23 mouse cellular contexts compared by ENCODE assay signal in the genomic region with DNA sequence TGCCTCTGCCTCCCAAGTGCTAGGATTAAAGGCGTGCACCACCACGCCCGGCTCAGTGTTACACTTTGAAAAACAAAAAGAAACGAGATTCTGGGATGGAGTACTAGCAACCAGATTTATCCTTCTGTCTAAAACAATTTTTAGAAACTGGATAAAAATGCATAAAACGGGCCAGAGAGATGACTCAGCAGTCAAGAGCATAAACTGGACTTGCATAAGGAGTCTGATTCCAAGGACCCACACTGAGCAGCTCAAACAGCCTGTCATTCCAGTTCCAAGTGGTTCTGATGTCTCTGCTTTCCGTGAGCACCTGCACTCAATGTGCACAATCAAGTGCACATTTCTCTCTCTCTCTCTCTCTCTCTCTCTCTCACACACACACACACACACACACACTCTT. TPM values are rescaled to one million over a fixed set of nuclear protein-coding genes. Genes with fewer than 3 reads are reported as not detected.
DNase-seq lines count a peak whose midpoint lies in the region; ATAC-seq and TF ChIP-seq lines count a peak whose summit lies in the region.
"Had no signal": no experiment of that assay in that cellular context is flagged by ENCODE, and none has a peak within 500 bp of the region (broad histone marks: within the 10 kb centered on the region; RNA-seq: fewer than 3 reads in every experiment).

No protein-coding gene starts in this region.

- H3K36me3 ChIP-seq in stomach, postnatal 0 days (ENCODE audit: control insufficient read depth, insufficient read depth, low read length), result peaks cover 16% of the 10 kb centered on the region

- H3K4me1 ChIP-seq in stomach, postnatal 0 days (replicated peaks; ENCODE audit: control insufficient read depth, insufficient read depth), result no peaks in the 10 kb centered on the region
- H3K4me1 ChIP-seq: limb, embryonic 12.5 days; midbrain, embryonic 15.5 days had no signal

- intact Hi-C loops in left cerebral cortex, postnatal 36 days (cut with DNase I), result no loop called here

- H3K9me3 ChIP-seq in stomach, postnatal 0 days (ENCODE audit: control insufficient read depth, low read length), result no peaks in the 10 kb centered on the region
- H3K9me3 ChIP-seq: G1E; limb, embryonic 12.5 days; midbrain, embryonic 15.5 days had no signal

- H3K9ac ChIP-seq in stomach, postnatal 0 days (ENCODE audit: low read length), result no peak overlapping the region
- H3K9ac ChIP-seq: hindbrain, embryonic 14.5 days; limb, embryonic 12.5 days; midbrain, embryonic 15.5 days had no signal

- H3K4me2 ChIP-seq in stomach, postnatal 0 days (replicated peaks; ENCODE audit: low read depth), result no peak overlapping the region
- H3K4me2 ChIP-seq: hindbrain, embryonic 14.5 days; limb, embryonic 12.5 days; midbrain, embryonic 15.5 days had no signal

- no peaks in the 10 kb centered on the region for H3K27me3 ChIP-seq in stomach, postnatal 0 days (ENCODE audit: control insufficient read depth, insufficient read depth, low read length)
- H3K27me3 ChIP-seq: limb, embryonic 12.5 days; midbrain, embryonic 15.5 days had no signal

- DNase-seq in cerebellum, adult 11 months, result no peak
- peak; percentile 22 to 33 for DNase-seq in left cerebral cortex, adult 18-20 months (ENCODE audit: low spot score in 2 of 2)
- DNase-seq in left cerebral cortex, postnatal 36 days (ENCODE audit: low spot score in 2 of 2), result no peak
- peak; percentile 88 for DNase-seq in NIH3T3 (ENCODE audit: low read depth)
- DNase-seq in cerebellum, adult 9-11 months, result peak; percentile 66
- DNase-seq in stomach, postnatal 0 days (ENCODE audit: low spot score), result no peak
- DNase-seq in ovary, postnatal 36 days (ENCODE audit: low spot score), result no peak
- DNase-seq: embryo, embryonic 11 days; heart, postnatal 10 days; kidney, adult 11 months; kidney, postnatal 4 days had no signal

- no peak overlapping the region for H3K4me3 ChIP-seq in stomach, postnatal 0 days (ENCODE audit: low read depth, low read length)
- H3K4me3 ChIP-seq: erythroblast, embryonic 14.5 days; heart, adult 2 months; limb, embryonic 12.5 days; midbrain, embryonic 15.5 days had no signal

- TF ChIP-seq CTCF in stomach, postnatal 0 days (IDR thresholded peaks at IDR 0.05; ENCODE audit: low read depth), result no peak

- ATAC-seq in cerebellum, adult (ENCODE audit: insufficient number of reproducible peaks, low FRiP score, low TSS enrichment), result peak; percentile 87
- no peak for ATAC-seq in stomach, postnatal 0 days (ENCODE audit: low FRiP score, low TSS enrichment)
- ATAC-seq: midbrain, embryonic 15.5 days had no signal

- TF ChIP-seq EP300 in stomach, postnatal 0 days (optimal IDR thresholded peaks at IDR 0.05), result no peak

- no peak overlapping the region for H3K27ac ChIP-seq in stomach, postnatal 0 days (replicated peaks)
- H3K27ac ChIP-seq: heart, adult 2 months; hindbrain, embryonic 14.5 days; limb, embryonic 12.5 days; midbrain, embryonic 15.5 days had no signal

- 63% methylated on average over 6 of the region's 6 CpGs for WGBS in stomach, postnatal 0 days

RNA-seq across cellular contexts. Expression of a gene that starts 22.9 kb away (rescaled TPM):
- total RNA-seq in left cerebral cortex, adult 18-20 months (2021), result 1 to 10 TPM; 2.0 to 3.0 TPM
- not detected for total RNA-seq in left cerebral cortex, postnatal 36 days (2021)
- polyA plus RNA-seq in stomach, postnatal 0 days (2015; fragmentation: Nextera tagmentation; extraction: Ambion mirVana), result not detected in 2 replicates
- total RNA-seq: G1E; gastrocnemius, adult 18-20 months; heart, adult 2 months; heart, postnatal 10 days had no signal
- polyA plus RNA-seq: C2C12; erythroblast, embryonic 14.5 days; heart, adult 2 months; hindbrain, embryonic 14.5 days; limb, embryonic 12.5 days; liver, embryonic 16.5 days; stomach, embryonic 16.5 days; urinary bladder, adult 2 months had no signal

RNA-seq across cellular contexts. Expression of a gene that starts 34.0 kb away (rescaled TPM):
- 10 to 100 TPM; 28.9 to 30.8 TPM for total RNA-seq in left cerebral cortex, adult 18-20 months (2021)
- total RNA-seq in left cerebral cortex, postnatal 36 days (2021), result 10 to 100 TPM; 29.8 to 37.8 TPM
- 281 and 313 TPM in 2 replicates for polyA plus RNA-seq in stomach, postnatal 0 days (2015; fragmentation: Nextera tagmentation; extraction: Ambion mirVana)

Comparison
In these comparisons a context has a peak if more than half of its experiments do, and no peak if none do; other contexts are left out.
1. DNase-seq: peak in left cerebral cortex, adult 18-20 months (2 of 2), NIH3T3 (single experiment) and cerebellum, adult 9-11 months (single experiment); none in cerebellum, adult 11 months (single experiment), left cerebral cortex, postnatal 36 days (0 of 2), stomach, postnatal 0 days (single experiment) and ovary, postnatal 36 days (single experiment).